Mouse (Mus musculus): ENCODE measurements around the gene Gm14548. TPM values are rescaled to one million over a fixed set of nuclear protein-coding genes. Genes with fewer than 3 reads are reported as not detected.
"Not testable (repeated sequence)": the region's sequence is repeated elsewhere in the genome, so short reads cannot be mapped to it uniquely, and the experiment has no call there.

Gene Gm14548
- under 1 TPM in 1 of 2 experiments, not detected in 1; 0.56 TPM for total RNA-seq (2021)
- long read RNA-seq, experiment 1 = 0 reads
- long read RNA-seq, experiment 2, partial matches to known transcripts = 0 of 1 reads
- long read RNA-seq, experiment 2, other reads (novel, unspliced or antisense) = 1 of 1 reads

GRCm38 (mm10) chr7:3898036-3898590 is at the start of gene Gm14548:
TSS of gene Gm14548 (minus strand) at chr7:3898120.
- DNase-seq (ENCODE audit: low spot score in 2 of 2) = not testable (repeated sequence)

- no peak for DNase-seq (ENCODE audit: low spot score in 2 of 2)
These were observed 48.2 kb upstream of the Gm14548 start for GRCm38 (mm10) chr7:3946117-3946516.

DNA sequence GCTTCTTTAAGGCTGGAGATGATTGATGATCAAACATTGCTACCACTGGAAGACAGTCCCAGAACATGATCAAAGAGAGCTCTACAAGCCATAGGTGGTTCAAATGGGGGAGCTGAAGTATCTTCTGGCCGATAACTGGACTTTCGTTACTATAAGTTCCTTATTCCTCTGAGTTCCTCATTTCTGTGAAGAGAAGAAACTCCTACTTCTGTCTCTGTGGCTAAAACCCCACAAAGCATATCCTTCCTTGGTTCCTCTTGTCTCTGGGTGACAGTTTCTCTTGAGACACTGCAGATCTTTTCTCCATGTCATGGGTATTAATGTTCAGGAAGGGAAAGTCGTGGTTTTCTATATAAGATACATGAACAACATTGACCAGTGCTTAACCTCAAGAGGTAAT is 43.0 kb upstream of the Gm14548 start:
- no peak for DNase-seq (ENCODE audit: low spot score in 2 of 2)

DNA sequence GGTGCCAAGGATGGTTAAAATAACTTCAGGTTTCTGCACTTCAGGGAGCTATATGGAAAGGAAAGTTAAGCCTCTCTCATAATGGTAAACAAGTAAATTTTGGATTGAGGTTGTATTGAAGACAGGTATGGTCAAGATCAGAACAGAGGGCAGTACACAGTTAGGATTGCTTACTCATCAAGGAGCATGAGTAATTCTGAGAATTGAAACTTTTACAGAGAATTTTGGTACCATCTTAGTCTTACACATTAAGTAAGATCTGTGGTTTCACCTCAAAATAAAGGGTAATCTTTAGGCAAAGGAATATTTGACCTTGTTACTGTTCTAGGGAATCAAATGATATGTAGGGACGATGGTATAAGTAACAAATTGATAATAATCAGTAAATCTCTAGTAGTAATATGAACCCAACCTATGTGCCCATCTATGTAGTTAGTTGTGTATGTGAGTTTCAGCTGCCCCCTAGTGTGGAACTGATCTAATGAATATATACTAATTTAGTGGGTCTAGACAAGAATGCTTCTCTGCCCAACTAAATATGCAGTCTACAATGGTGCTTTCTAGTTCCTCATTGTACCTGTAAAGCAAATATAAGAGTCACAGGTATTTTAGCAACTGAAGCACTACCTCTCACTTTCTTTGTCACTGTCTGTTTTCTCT is 42.1 kb upstream of the Gm14548 start:
- no peak for DNase-seq (ENCODE audit: low spot score in 2 of 2)

DNA sequence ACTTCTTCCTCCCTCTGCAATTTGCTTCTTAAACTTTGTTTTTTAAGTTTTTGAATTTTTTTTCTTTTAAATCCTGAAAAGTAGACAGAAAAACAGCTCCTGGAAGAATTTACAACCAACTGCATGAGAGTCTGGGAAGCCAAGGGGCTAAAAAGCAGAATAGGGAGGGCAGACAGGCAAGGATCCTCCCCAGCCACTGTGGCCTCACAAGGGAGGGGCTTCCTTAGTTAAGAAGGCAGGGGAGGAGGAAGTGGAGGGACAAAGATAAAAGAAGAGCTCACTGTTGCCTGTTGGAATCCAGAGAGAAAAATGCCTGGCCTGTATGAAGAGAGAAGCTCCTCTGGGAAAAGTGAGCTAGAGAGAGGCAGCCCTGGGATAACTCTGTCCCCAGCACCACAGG is 37.6 kb upstream of the Gm14548 start:
- DNase-seq (ENCODE audit: low spot score in 2 of 2) = not testable (repeated sequence)

DNA sequence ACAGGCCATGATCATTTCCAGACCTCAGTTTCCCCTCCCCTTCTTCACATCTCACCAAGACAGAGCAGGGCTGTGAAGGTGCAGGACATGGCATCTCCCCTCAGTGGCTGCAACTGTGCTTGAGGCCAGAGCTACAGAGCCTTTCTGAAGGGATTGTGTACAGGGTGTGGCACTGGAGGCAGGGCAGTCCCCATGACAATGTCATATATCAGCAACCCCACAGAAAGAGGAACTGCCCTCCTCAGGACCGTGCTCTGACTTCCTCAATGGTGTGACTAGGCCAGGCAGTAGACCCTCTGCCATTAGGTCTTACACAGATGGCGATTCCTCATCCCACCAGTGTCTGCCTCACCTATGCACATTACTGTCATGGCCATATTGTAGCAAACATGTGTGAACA is 17.5 kb upstream of the Gm14548 start, which contains the start of gene Lilra6:
Gene Lilra6, minus strand, starts transcription at position 117 of the 400 bp plus-strand sequence.
- DNase-seq (ENCODE audit: low spot score in 2 of 2) = not testable (repeated sequence)

DNA sequence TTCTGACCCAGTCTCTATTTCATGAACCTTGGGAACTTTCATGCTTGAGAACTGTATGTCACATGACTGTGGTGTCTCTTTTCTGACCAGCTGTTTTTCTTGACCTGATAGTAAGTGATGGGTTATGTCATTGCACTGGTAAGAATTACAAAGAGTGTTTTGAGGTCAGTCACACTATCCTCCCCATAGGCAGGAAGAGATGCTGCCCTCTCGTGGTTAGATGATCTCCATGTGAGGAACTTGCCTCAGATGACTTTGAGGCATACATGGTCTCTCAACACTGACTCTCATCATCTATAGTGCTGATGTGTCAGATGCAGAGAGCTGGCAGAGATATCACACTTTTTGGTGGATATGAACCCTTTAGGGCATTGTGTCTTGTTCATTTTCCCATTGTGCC is 5.8 kb upstream of the Gm14548 start:
- DNase-seq (ENCODE audit: low spot score in 2 of 2) = no peak

GRCm38 (mm10) chr7:3875032-3875431 is 22.9 kb downstream of the Gm14548 start:
- not testable (repeated sequence) for DNase-seq (ENCODE audit: low spot score in 2 of 2)

DNA sequence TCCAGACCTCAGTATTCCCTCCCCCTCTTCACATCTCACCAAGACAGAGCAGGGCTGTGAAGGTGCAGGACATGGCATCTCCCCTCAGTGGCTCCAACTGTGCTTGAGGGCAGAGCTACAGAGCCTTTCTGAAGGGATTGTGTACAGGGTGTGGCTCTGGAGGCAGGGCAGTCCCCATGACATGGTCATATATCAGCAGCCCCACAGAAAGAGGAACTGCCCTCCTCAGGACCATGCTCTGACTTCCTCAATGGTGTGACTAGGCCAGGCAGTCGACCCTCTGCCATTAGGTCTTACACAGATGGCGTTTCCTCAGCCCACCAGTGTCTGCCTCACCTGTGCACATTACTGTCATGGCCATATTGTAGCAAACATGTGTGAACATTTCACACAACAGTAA is 53.0 kb downstream of the Gm14548 start, which contains the start of gene Pira2:
Gene Pira2, minus strand, starts transcription at position 101 of the 400 bp plus-strand sequence.
- DNase-seq (ENCODE audit: low spot score in 2 of 2) = not testable (repeated sequence)

DNA sequence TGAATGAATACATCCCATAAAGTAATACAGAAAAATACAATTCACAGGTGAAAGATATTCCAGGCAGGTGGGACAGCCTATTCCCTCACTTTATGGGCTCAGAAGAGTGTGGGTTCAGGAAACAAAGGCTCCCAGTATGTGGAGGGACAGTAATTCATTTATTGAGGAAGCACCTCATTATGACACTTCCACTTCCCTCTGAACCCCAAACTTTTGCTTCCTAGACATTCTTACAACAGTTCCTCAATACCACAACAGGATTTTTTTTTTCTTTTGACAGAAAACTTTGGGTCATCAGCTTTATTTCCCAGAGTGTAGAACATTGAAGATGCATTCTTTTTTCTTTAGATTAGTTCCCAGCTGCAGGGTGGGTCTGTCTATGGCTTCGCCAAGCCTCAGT is 60.1 kb downstream of the Gm14548 start:
- DNase-seq (ENCODE audit: low spot score in 2 of 2) = not testable (repeated sequence)

Other genes with a start within 250 kb of the Gm14548 start
- gene Leng1, start 232.3 kb downstream of the Gm14548 start, total RNA-seq (2021) = 10 to 100 TPM in 1 of 2 experiments, 1 to 10 TPM in 1; 9.6 to 10.4 TPM
- gene Tmc4, start 220.6 kb downstream of the Gm14548 start, total RNA-seq (2021) = 10 to 100 TPM; 11.4 to 17.7 TPM
- gene Tsen34, start 205.3 kb downstream of the Gm14548 start, total RNA-seq (2021) = 100 to 1,000 TPM; 136 to 145 TPM
- 10 to 100 TPM; 67.0 to 68.6 TPM for gene Mboat7, start 204.6 kb downstream of the Gm14548 start, total RNA-seq (2021)
- 1,000 to 10,000 TPM; 1,269 to 1,279 TPM for gene Rps9, start 194.1 kb downstream of the Gm14548 start, total RNA-seq (2021)
- 1 to 10 TPM; 2.3 to 2.5 TPM for gene Pirb, start 177.7 kb downstream of the Gm14548 start, total RNA-seq (2021)
- gene Gm15448, start 72.4 kb downstream of the Gm14548 start, total RNA-seq (2021) = 1 to 10 TPM in 1 of 2 experiments, under 1 TPM in 1; 0.59 to 1.0 TPM
- gene Pira2, start 53.1 kb downstream of the Gm14548 start, total RNA-seq (2021) = under 1 TPM; 0.25 to 0.40 TPM
- gene Lilra6, start 17.4 kb upstream of the Gm14548 start, total RNA-seq (2021) = under 1 TPM; 0.65 to 0.67 TPM
- 1 to 10 TPM; 1.6 to 1.9 TPM for gene Lair1, start 165.1 kb upstream of the Gm14548 start, total RNA-seq (2021)
- gene Ttyh1, start 221.3 kb upstream of the Gm14548 start, total RNA-seq (2021) = 10 to 100 TPM; 13.7 to 19.0 TPM
- 100 to 1,000 TPM; 209 to 212 TPM for gene Leng8, start 238.9 kb upstream of the Gm14548 start, total RNA-seq (2021)

Data from adrenal gland, postnatal 4 days (tissue).